Mouse (Mus musculus) cerebellum, adult 11 months (tissue): Measurements from ENCODE around the gene Iqcf6.

Source experiments
- DNase-seq: peaks from one replicate; pipeline ENCODE4 v3.0.0; 2022

The Iqcf6 gene

DNA sequence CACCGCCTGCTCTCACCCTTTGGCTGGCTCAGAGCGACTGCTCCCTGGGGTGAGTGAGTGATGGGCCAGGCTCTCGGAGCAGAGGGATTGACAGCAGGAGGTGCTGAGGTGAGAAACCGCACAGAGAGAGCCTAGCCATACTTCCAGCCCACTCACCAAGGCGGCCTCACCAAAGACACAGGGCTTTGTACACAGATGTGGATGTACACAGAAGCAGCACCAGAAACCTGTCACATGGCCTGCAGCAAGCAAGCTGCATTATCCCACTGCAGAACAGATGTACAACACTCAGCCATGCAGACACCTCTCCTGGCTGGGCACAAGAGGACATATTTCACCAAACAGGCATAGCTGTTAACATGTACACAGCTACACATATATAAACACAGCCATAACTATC is 31.2 kb downstream of the Iqcf6 start:
- no peak for DNase-seq

DNA sequence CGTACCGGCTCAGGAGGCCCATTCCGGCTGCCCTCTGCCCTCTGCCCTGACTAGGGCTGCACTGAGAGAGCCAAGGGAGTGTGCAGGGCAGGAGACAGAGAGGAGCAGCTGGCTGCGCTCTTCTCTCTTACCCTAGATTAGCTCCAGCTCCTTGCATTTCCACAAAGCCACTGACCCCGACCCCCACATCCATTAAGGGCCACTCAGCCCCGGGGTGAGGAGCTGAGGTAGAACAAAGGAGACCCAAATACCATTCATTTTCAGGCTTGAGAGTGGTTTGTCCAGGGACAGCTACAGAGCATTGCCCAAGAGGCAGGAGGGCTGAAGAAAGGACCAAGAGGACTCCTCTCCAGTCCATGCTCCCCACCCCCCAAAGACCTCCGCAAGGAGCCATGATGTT is 33.1 kb downstream of the Iqcf6 start:
- DNase-seq: no peak

DNA sequence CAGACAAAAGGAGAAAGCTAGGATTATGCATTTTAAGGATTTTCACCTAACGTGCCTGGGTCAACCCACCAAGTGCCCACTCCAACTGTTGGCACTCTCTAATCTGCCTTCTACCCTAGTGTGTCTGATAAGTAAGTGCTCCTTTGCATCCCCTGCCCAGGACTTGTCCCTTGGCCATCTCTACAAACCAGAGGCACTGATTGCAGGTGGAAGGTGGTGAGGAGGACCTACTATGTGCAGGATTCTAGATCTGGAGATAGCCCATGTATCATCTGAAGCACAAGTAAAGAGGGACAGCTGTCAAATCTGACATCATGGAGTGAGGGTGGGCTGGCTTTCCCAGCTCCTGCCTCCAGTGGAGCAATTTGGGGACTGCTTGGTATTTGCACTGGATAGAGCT is 33.6 kb downstream of the Iqcf6 start:
- no peak for DNase-seq

DNA sequence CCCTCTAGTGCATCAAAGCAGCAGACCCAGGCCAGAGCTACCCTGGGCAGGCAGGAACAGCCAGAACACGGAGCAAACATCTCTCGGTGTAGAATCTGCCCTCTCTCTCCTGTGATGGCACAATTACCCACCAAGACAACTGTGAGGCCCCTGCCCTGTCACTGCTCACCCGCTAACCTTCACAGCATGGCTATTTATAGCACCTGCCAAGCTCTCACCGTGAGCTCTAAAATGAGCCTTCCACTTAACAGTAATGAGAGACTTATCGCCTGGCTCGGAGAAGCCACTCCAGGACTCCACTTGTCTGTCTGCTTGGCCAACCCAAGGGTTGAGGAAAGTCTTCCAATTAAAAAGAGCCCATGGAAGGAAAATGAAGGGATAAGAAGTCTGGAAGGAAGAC is 36.8 kb downstream of the Iqcf6 start:
- DNase-seq: no peak

DNA sequence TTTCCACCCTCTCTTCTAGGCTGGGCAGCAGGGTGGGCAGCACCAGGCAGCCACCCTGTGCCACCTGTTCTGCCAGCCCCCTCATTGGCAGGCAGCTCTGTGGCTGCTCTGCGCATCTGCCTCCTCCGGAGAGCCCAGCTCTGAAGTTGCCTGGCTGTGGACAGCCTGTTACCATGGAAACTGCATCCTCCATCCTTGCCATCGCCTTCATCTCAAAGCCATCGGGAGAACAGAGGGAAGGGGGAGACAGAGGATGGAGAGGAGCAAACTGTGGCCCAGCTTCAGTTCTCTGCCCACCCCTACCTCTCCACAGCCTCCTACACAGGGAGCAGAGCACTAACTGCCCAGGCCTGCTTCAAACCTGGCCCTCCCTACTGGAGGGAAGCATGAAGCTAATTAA is 38.1 kb downstream of the Iqcf6 start:
- no peak for DNase-seq

DNA sequence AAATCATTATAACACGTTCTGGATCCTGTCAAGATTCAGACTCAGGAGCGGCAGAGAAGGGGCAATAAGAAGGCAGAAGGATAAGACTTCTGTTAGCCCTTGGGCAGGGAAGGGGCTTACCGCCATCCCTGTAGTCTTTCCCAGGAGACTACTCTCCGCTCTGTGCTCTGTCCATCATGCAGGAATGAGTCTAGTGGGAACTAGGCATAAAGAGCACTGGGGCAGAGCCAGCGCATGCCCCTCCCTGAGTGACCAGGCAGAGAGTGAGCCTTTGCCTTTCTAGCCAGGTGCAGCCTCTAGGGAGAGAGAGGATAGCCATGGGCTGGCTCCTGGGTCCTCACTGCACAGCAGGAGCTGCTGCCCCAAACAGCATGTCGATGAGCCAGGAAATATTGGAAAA is 38.5 kb downstream of the Iqcf6 start:
- no peak for DNase-seq

DNA sequence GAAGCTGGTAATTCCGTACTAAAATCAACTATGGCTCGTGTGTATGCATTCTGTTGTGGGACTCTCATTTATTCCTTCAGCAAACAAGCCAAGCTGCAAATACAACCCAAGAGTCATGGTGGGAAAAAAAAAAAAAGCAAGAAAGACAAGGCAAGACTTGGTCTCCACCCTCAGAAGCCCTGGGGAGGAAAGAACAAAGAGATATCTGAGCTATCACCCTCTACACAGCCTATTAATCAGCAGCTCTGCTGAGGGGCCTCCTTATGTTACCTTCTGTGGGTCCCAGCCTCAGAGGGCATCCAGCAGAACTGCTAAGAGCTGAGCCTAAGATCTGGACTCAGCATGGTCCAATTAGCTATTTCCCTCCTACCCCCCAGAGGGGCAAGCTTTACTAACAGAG is 47.5 kb downstream of the Iqcf6 start:
- DNase-seq: no peak

DNA sequence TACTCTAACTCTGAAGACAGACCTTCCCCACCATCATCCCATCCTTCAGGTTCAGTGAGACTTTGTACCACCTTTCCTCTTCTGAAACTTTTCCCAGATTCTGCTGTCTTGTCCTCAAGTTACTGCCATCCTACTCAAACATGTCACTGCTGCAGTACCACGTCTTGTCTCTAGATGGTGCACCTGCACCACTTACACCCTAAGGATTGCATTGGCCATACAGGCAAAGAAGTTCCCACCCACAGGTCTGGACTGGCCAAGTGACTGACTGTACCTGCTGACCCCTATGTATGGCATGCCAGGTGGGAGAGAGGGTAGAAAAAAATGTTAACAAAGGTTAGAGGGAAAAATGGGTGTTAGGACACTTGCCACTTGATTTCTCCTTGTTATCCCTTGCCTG is 49.1 kb downstream of the Iqcf6 start:
- peak; percentile 77 for DNase-seq

DNA sequence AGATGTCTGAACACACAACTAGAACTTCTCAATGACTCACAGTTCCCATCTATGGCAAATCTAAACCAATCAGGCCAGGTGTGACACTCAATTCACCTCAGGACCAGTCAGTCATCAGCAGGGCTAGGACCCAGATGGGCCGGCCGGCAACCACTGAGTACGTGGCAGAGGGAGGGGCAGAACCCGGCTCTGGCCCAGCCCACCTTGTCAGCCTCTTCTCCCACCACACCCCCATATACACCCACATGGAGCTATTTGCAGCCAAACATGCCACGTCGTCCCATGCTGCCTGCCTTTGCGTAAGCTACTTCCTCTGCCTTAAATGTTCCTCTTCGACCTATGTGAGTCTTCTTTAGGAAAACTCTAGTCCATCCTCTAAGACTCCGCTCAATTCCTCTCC is 49.6 kb downstream of the Iqcf6 start:
- no peak for DNase-seq

DNA sequence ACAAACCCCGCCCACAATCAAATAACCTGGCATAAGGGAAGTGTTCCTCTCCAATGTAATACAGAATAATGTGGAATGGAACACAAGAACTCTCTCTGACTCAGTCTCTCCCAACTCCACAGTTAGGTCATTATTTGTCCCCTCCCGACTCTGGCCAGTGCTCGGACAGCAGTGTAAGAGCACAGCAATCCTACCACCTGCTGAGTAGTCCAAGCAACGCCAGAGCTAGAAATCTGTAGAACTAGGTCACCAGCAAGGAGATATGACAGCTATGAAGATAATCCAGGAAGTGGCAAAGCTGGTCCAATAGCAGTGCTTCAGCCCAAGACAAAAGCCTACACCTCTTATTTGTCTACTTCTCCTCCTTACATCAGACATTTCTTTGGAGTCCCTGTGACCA is 50.2 kb downstream of the Iqcf6 start:
- no peak for DNase-seq
